Mouse (Mus musculus): ENCODE data around the gene Ccdc125. TPM values are rescaled to one million over a fixed set of nuclear protein-coding genes. Genes with fewer than 3 reads are reported as not detected.

The Ccdc125 gene
- 0.59 TPM in 2 replicates for total RNA-seq (2012; rRNA removed)
- not detected in 2 replicates for total RNA-seq (2014; rRNA removed)
- polyA plus RNA-seq (2012; ENCODE audit: insufficient read length, low read depth), result 0.13 TPM in 1 of 2 replicates, not detected in the other

DNA sequence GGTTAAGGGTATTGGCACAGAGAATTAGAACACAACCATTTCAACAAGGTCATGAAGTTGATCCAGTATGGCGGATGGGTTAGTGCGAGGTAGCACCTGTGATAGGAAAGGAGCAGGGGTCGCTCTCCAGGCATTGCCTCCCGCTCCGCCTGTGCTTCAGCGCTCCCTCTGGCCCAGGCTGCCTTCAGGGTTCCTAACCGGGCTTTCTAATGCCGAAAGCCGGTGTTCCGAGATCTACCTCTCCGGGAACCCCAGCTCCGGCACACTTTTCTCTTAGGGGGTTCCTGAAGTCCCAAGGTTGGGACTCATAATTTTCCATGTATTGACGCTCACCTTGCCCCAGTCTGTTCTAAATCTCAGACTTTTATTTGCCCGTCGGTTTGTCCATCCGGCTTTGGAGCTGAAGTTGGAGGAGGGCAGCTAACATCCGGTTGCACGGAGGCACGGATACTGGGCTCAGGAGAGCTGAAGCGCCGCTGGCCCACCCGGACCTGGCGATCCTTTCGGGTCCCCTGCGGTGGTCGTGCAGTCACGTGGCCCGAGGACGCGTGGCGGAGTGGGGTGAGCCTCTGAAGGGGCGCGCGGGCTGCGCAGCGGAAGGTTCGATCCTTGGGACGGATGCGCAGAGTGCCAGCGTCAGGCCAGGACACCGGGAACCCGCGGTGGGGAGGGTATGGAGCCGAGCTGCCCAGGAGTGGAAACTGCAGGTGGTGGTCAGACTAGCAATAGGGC lies at the start of gene Ccdc125:
Gene Ccdc125, plus strand, starts transcription at position 427 of the 732 bp plus-strand sequence.
- no peak within 1 kb of the TSS; the same call in 1 of the 2 replicates for H3K4me2 ChIP-seq (ENCODE audit: insufficient read depth, low read depth, poor library complexity, severe bottlenecking)
- H3K9ac ChIP-seq (ENCODE audit: insufficient read depth, low read depth), result no peak within 1 kb of the TSS; the same call in 1 of the 2 replicates
- no peaks in the 10 kb centered on the region for H3K4me1 ChIP-seq (ENCODE audit: control insufficient read depth in 1 of 2, insufficient read depth in 2 of 2)
- dilution Hi-C loops (cut with MboI; ENCODE audit: extremely low pct_ligation_motif_present, extremely low pct_unique_long_range_greater_than_20kb, low sequenced_read_pairs) (no loop called here), in situ Hi-C loops (cut with MboI; ENCODE audit: low pct_ligation_motif_present, low pct_unique_long_range_greater_than_20kb, low sequenced_read_pairs) (no loop called here)
- H3K4me3 ChIP-seq (replicated peaks in 1 of 3; ENCODE audit: low read depth in 2 of 3, low read length in 2 of 3, poor library complexity in 1 of 3), result peak within 1 kb of the TSS in 1 of 3 experiments; percentile 40
- H3K79me2 ChIP-seq (replicated peaks; ENCODE audit: control insufficient read depth, extremely low read depth, insufficient read depth, poor library complexity, severe bottlenecking), result no peaks in the 10 kb centered on the region
- no peak for TF ChIP-seq TBP (conservative IDR thresholded peaks at IDR 0.05; ENCODE audit: low read depth, low read length)
- no peak for TF ChIP-seq TCF12 (IDR thresholded peaks at IDR 0.05; ENCODE audit: low read depth, low read length)
- TF ChIP-seq NRF1 (IDR thresholded peaks at IDR 0.05; ENCODE audit: low read depth, low read length), result no peak
- no peak for TF ChIP-seq GABPA (IDR thresholded peaks at IDR 0.05; ENCODE audit: insufficient replicate concordance, low read depth, low read length)
- no peak for TF ChIP-seq ETS1 (conservative IDR thresholded peaks at IDR 0.05; ENCODE audit: low read depth, low read length)
- no peak for TF ChIP-seq USF2 (conservative IDR thresholded peaks at IDR 0.05; ENCODE audit: low read depth, low read length)
- TF ChIP-seq CHD2 (IDR thresholded peaks at IDR 0.05; ENCODE audit: low read length), result no peak
- no peak for TF ChIP-seq JUN (IDR thresholded peaks at IDR 0.05; ENCODE audit: insufficient read depth, low read depth, low read length)
- TF ChIP-seq MAFK (IDR thresholded peaks at IDR 0.05; ENCODE audit: insufficient replicate concordance, low read length), result no peak
- no peak for TF ChIP-seq ELF1 (IDR thresholded peaks at IDR 0.05; ENCODE audit: low read depth, low read length)
- H3K36me3 ChIP-seq (replicated peaks in 1 of 2; ENCODE audit: control insufficient read depth in 1 of 2, insufficient read depth in 1 of 2, low read length in 1 of 2), result peaks cover 11 to 24% of the 10 kb centered on the region in 2 experiments
- peaks cover 8% of the 10 kb centered on the region for H3K9me3 ChIP-seq (replicated peaks; ENCODE audit: low read length)
- DNase-seq (ENCODE audit: extremely low read depth), result no peak
- H3K27ac ChIP-seq (ENCODE audit: insufficient read depth, low read depth), result no peak within 1 kb of the TSS
- no peaks in the 10 kb centered on the region for H3K27me3 ChIP-seq (replicated peaks)

GRCm38 (mm10) chr13:100622241-100622640 lies 47.3 kb upstream of the Ccdc125 start:
- TF ChIP-seq POLR2AphosphoS2 (IDR thresholded peaks at IDR 0.05; ENCODE audit: low read depth, low read length) (no peak), ZMIZ1 (IDR thresholded peaks at IDR 0.05; ENCODE audit: low read depth, low read length) (no peak), UBTF (IDR thresholded peaks at IDR 0.05; ENCODE audit: low read depth, low read length) (no peak), MXI1 (IDR thresholded peaks at IDR 0.05; ENCODE audit: low read depth, low read length) (no peak), POLR2A (IDR thresholded peaks at IDR 0.05; ENCODE audit: low read depth, low read length) (no peak), JUN (IDR thresholded peaks at IDR 0.05; ENCODE audit: insufficient read depth, low read depth, low read length) (no peak), HCFC1 (IDR thresholded peaks at IDR 0.05; ENCODE audit: low read depth, low read length) (no peak), TCF12 (IDR thresholded peaks at IDR 0.05; ENCODE audit: low read depth, low read length) (no peak), ZKSCAN1 (IDR thresholded peaks at IDR 0.05; ENCODE audit: borderline replicate concordance, low read depth, low read length) (no peak), MAFK (IDR thresholded peaks at IDR 0.05; ENCODE audit: insufficient replicate concordance, low read length) (no peak), CHD2 (IDR thresholded peaks at IDR 0.05; ENCODE audit: low read length) (no peak), ZC3H11A (IDR thresholded peaks at IDR 0.05; ENCODE audit: low read depth, low read length) (no peak), RCOR1 (conservative IDR thresholded peaks at IDR 0.05; ENCODE audit: low read depth, low read length) (no peak), ELF1 (IDR thresholded peaks at IDR 0.05; ENCODE audit: low read depth, low read length) (no peak), MAX (IDR thresholded peaks at IDR 0.05; ENCODE audit: low read length) (no peak), NRF1 (IDR thresholded peaks at IDR 0.05; ENCODE audit: low read depth, low read length) (no peak), PAX5 (IDR thresholded peaks at IDR 0.05; ENCODE audit: low read length) (no peak)
- Histone ChIP-seq H3K9me3 (replicated peaks; ENCODE audit: low read length) (no peaks in the 10 kb centered on the region), H3K4me3 (replicated peaks in 1 of 3; ENCODE audit: low read depth in 2 of 3, low read length in 2 of 3, poor library complexity in 1 of 3) (no peak overlapping the region), H3K4me1 (ENCODE audit: control insufficient read depth in 1 of 2, insufficient read depth in 2 of 2) (no peaks in the 10 kb centered on the region), H3K27ac (ENCODE audit: insufficient read depth, low read depth) (no peak overlapping the region), H3K9ac (ENCODE audit: insufficient read depth, low read depth) (no peak overlapping the region), H3K27me3 (replicated peaks) (no peaks in the 10 kb centered on the region), H3K4me2 (ENCODE audit: insufficient read depth, low read depth, poor library complexity, severe bottlenecking) (no peak overlapping the region), H3K36me3 (replicated peaks in 1 of 2; ENCODE audit: control insufficient read depth in 1 of 2, insufficient read depth in 1 of 2, low read length in 1 of 2) (peaks cover 33 to 66% of the 10 kb centered on the region in 2 experiments), H3K79me2 (replicated peaks; ENCODE audit: control insufficient read depth, extremely low read depth, insufficient read depth, poor library complexity, severe bottlenecking) (no peaks in the 10 kb centered on the region)
- in situ Hi-C loops (cut with MboI; ENCODE audit: low pct_ligation_motif_present, low pct_unique_long_range_greater_than_20kb, low sequenced_read_pairs), result no loop called here
- dilution Hi-C loops (cut with MboI; ENCODE audit: extremely low pct_ligation_motif_present, extremely low pct_unique_long_range_greater_than_20kb, low sequenced_read_pairs), result no loop called here
- no peak for DNase-seq (ENCODE audit: extremely low read depth)

Measured in CH12.LX (cell line).